Mouse (Mus musculus): ENCODE measurements around the gene Orc5. TPM values are rescaled to one million over a fixed set of nuclear protein-coding genes. Genes with fewer than 3 reads are reported as not detected.

Orc5 gene
- total and polyA plus RNA-seq, 2 experiments from 2014 or later, result 13.3 to 21.1 TPM

GRCm38 (mm10) chr5:22578011-22578410, 27.8 kb upstream of the Orc5 start:
- Histone ChIP-seq H3K27ac (ENCODE audit: low read depth) (no peak overlapping the region), H3K9ac (replicated peaks; ENCODE audit: low read depth, low read length) (no peak overlapping the region), H3K27me3 (ENCODE audit: control insufficient read depth, insufficient read depth, low read length) (no peaks in the 10 kb centered on the region), H3K4me1 (ENCODE audit: control insufficient read depth, insufficient read depth) (no peaks in the 10 kb centered on the region), H3K36me3 (replicated peaks; ENCODE audit: control insufficient read depth, insufficient read depth, low read length) (no peaks in the 10 kb centered on the region), H3K4me2 (ENCODE audit: low read depth, low read length) (no peak overlapping the region), H3K9me3 (replicated peaks; ENCODE audit: control insufficient read depth, low read length) (no peaks in the 10 kb centered on the region), H3K4me3 (ENCODE audit: low read depth, low read length) (no peak overlapping the region)
- DNase-seq (ENCODE audit: low spot score), result no peak
- no peak for ATAC-seq (ENCODE audit: insufficient read depth, low read depth)
- WGBS, result 72% methylated on average over 3 of the region's 3 CpGs
- TF ChIP-seq EP300 (IDR thresholded peaks at IDR 0.05; ENCODE audit: low read depth) (no peak), CTCF (IDR thresholded peaks at IDR 0.05; ENCODE audit: low read depth) (no peak)

GRCm38 (mm10) chr5:22574751-22575150, 24.5 kb upstream of the Orc5 start:
- Histone ChIP-seq H3K4me2 (ENCODE audit: low read depth, low read length) (no peak overlapping the region), H3K4me3 (ENCODE audit: low read depth, low read length) (no peak overlapping the region), H3K9me3 (replicated peaks; ENCODE audit: control insufficient read depth, low read length) (no peaks in the 10 kb centered on the region), H3K27me3 (ENCODE audit: control insufficient read depth, insufficient read depth, low read length) (no peaks in the 10 kb centered on the region), H3K4me1 (ENCODE audit: control insufficient read depth, insufficient read depth) (no peaks in the 10 kb centered on the region), H3K36me3 (replicated peaks; ENCODE audit: control insufficient read depth, insufficient read depth, low read length) (no peaks in the 10 kb centered on the region), H3K27ac (ENCODE audit: low read depth) (no peak overlapping the region), H3K9ac (replicated peaks; ENCODE audit: low read depth, low read length) (no peak overlapping the region)
- DNase-seq (ENCODE audit: low spot score) (no peak), ATAC-seq (ENCODE audit: insufficient read depth, low read depth) (no peak)
- WGBS, result 37% methylated on average over 3 of the region's 3 CpGs
- TF ChIP-seq EP300 (IDR thresholded peaks at IDR 0.05; ENCODE audit: low read depth), result no peak
- no peak for TF ChIP-seq CTCF (IDR thresholded peaks at IDR 0.05; ENCODE audit: low read depth)

- Histone ChIP-seq H3K4me2 (ENCODE audit: low read depth, low read length) (no peak overlapping the region), H3K4me3 (ENCODE audit: low read depth, low read length) (no peak overlapping the region), H3K36me3 (replicated peaks; ENCODE audit: control insufficient read depth, insufficient read depth, low read length) (no peaks in the 10 kb centered on the region), H3K27ac (ENCODE audit: low read depth) (no peak overlapping the region), H3K27me3 (ENCODE audit: control insufficient read depth, insufficient read depth, low read length) (no peaks in the 10 kb centered on the region), H3K4me1 (ENCODE audit: control insufficient read depth, insufficient read depth) (no peaks in the 10 kb centered on the region), H3K9me3 (replicated peaks; ENCODE audit: control insufficient read depth, low read length) (no peaks in the 10 kb centered on the region), H3K9ac (replicated peaks; ENCODE audit: low read depth, low read length) (no peak overlapping the region)
- WGBS, result 26% methylated on average over 1 of the region's 1 CpGs
- ATAC-seq (ENCODE audit: insufficient read depth, low read depth) (no peak), DNase-seq (ENCODE audit: low spot score) (no peak)
- TF ChIP-seq CTCF (IDR thresholded peaks at IDR 0.05; ENCODE audit: low read depth) (no peak), EP300 (IDR thresholded peaks at IDR 0.05; ENCODE audit: low read depth) (no peak)
Observed at GRCm38 (mm10) chr5:22574161-22574560, 23.9 kb upstream of the Orc5 start.

GRCm38 (mm10) chr5:22573696-22574095, 23.5 kb upstream of the Orc5 start:
- no peak for DNase-seq (ENCODE audit: low spot score)
- 52% methylated on average over 2 of the region's 2 CpGs for WGBS
- H3K4me1 ChIP-seq (ENCODE audit: control insufficient read depth, insufficient read depth), result no peaks in the 10 kb centered on the region
- TF ChIP-seq EP300 (IDR thresholded peaks at IDR 0.05; ENCODE audit: low read depth) (no peak), CTCF (IDR thresholded peaks at IDR 0.05; ENCODE audit: low read depth) (no peak)
- no peaks in the 10 kb centered on the region for H3K9me3 ChIP-seq (replicated peaks; ENCODE audit: control insufficient read depth, low read length)
- no peaks in the 10 kb centered on the region for H3K27me3 ChIP-seq (ENCODE audit: control insufficient read depth, insufficient read depth, low read length)
- no peaks in the 10 kb centered on the region for H3K36me3 ChIP-seq (replicated peaks; ENCODE audit: control insufficient read depth, insufficient read depth, low read length)
- ATAC-seq (ENCODE audit: insufficient read depth, low read depth), result no peak
- H3K4me3 ChIP-seq (ENCODE audit: low read depth, low read length), result no peak overlapping the region
- H3K27ac ChIP-seq (ENCODE audit: low read depth), result no peak overlapping the region
- no peak overlapping the region for H3K4me2 ChIP-seq (ENCODE audit: low read depth, low read length)
- H3K9ac ChIP-seq (replicated peaks; ENCODE audit: low read depth, low read length), result no peak overlapping the region

- H3K36me3 ChIP-seq (replicated peaks; ENCODE audit: control insufficient read depth, insufficient read depth, low read length), result no peaks in the 10 kb centered on the region
- H3K9me3 ChIP-seq (replicated peaks; ENCODE audit: control insufficient read depth, low read length), result no peaks in the 10 kb centered on the region
- no peak overlapping the region for H3K9ac ChIP-seq (replicated peaks; ENCODE audit: low read depth, low read length)
- no peak for DNase-seq (ENCODE audit: low spot score)
- H3K27ac ChIP-seq (ENCODE audit: low read depth), result no peak overlapping the region
- H3K4me3 ChIP-seq (ENCODE audit: low read depth, low read length), result no peak overlapping the region
- no peaks in the 10 kb centered on the region for H3K4me1 ChIP-seq (ENCODE audit: control insufficient read depth, insufficient read depth)
- WGBS, result 91% methylated on average over 6 of the region's 6 CpGs
- no peak overlapping the region for H3K4me2 ChIP-seq (ENCODE audit: low read depth, low read length)
- TF ChIP-seq EP300 (IDR thresholded peaks at IDR 0.05; ENCODE audit: low read depth) (no peak), CTCF (IDR thresholded peaks at IDR 0.05; ENCODE audit: low read depth) (no peak)
- no peak for ATAC-seq (ENCODE audit: insufficient read depth, low read depth)
- no peaks in the 10 kb centered on the region for H3K27me3 ChIP-seq (ENCODE audit: control insufficient read depth, insufficient read depth, low read length)
Observed at GRCm38 (mm10) chr5:22572881-22573280, 22.7 kb upstream of the Orc5 start.

- H3K4me2 ChIP-seq (ENCODE audit: low read depth, low read length), result no peak overlapping the region
- H3K9ac ChIP-seq (replicated peaks; ENCODE audit: low read depth, low read length), result no peak overlapping the region
- H3K9me3 ChIP-seq (replicated peaks; ENCODE audit: control insufficient read depth, low read length), result no peaks in the 10 kb centered on the region
- no peak overlapping the region for H3K4me3 ChIP-seq (ENCODE audit: low read depth, low read length)
- WGBS, result 55% methylated on average over 3 of the region's 3 CpGs
- DNase-seq (ENCODE audit: low spot score) (no peak), ATAC-seq (ENCODE audit: insufficient read depth, low read depth) (no peak)
- H3K27me3 ChIP-seq (ENCODE audit: control insufficient read depth, insufficient read depth, low read length), result no peaks in the 10 kb centered on the region
- no peaks in the 10 kb centered on the region for H3K4me1 ChIP-seq (ENCODE audit: control insufficient read depth, insufficient read depth)
- H3K36me3 ChIP-seq (replicated peaks; ENCODE audit: control insufficient read depth, insufficient read depth, low read length), result no peaks in the 10 kb centered on the region
- no peak for TF ChIP-seq CTCF (IDR thresholded peaks at IDR 0.05; ENCODE audit: low read depth)
- no peak for TF ChIP-seq EP300 (IDR thresholded peaks at IDR 0.05; ENCODE audit: low read depth)
- H3K27ac ChIP-seq (ENCODE audit: low read depth), result no peak overlapping the region
Observed at GRCm38 (mm10) chr5:22572456-22572855, 22.2 kb upstream of the Orc5 start.
